Mouse (Mus musculus) brown adipose tissue, adult 24 weeks (tissue): ENCODE data around the gene Hexim2. TPM values are rescaled to one million over a fixed set of nuclear protein-coding genes. Genes with fewer than 3 reads are reported as not detected.

ENCODE experiments used
- H3K27ac ChIP-seq: fragments of 200-500 bp; replicated peaks from 2 replicates; pipeline ENCODE4 v1.5.1; 2012; ENCODE audit warnings: low read depth, mild to moderate bottlenecking, low read length
- H3K4me1 ChIP-seq: fragments of 200-500 bp; 2 replicates; pipeline ENCODE4 v1.6.1; 2012; ENCODE audit warnings: low read length, mixed read lengths; ENCODE audit not compliant: control insufficient read depth, insufficient read depth, insufficient read length
- H3K4me3 ChIP-seq: fragments of 200-500 bp; 2 replicates; pipeline ENCODE4 v1.5.1; 2012; ENCODE audit warnings: low read depth, mild to moderate bottlenecking, low read length, moderate library complexity; ENCODE audit not compliant: insufficient read depth
- polyA plus RNA-seq: library from polyadenylated mRNA; stranded (reverse); fragments of >200 nt; gene quantifications from 2 replicates; pipeline ENCODE4 v1.2.4, GENCODE M21; 2012; ENCODE audit not compliant: missing spikeins, insufficient read depth, insufficient read length

Gene Hexim2
- polyA plus RNA-seq, 1 experiment: 4.2 TPM

GRCm38 (mm10) chr11:103181911-103182310 lies 49.7 kb downstream of the Hexim2 start:
- no peak overlapping the region for H3K4me3 ChIP-seq
- no peaks in the 10 kb centered on the region; the same call in 1 of the 2 replicates for H3K4me1 ChIP-seq
- H3K27ac ChIP-seq: no peak overlapping the region

GRCm38 (mm10) chr11:103184891-103185290 lies 52.7 kb downstream of the Hexim2 start:
- no peaks in the 10 kb centered on the region for H3K4me1 ChIP-seq
- H3K27ac ChIP-seq: no peak overlapping the region

More at GRCm38 (mm10) chr11:103184891-103185290, 52.7 kb downstream of the Hexim2 start:
- H3K4me3 ChIP-seq: no peak overlapping the region

Other genes with a start within 250 kb of the Hexim2 start
- not detected in 2 replicates for gene Fam187a, start 247.3 kb upstream of the Hexim2 start, polyA plus RNA-seq
- gene Gfap, start 231.5 kb upstream of the Hexim2 start, polyA plus RNA-seq: not detected in 2 replicates
- gene Kif18b, start 207.3 kb upstream of the Hexim2 start, polyA plus RNA-seq: not detected in 2 replicates
- gene C1ql1, start 185.7 kb upstream of the Hexim2 start, polyA plus RNA-seq: not detected in 2 replicates
- 52.6 and 57.2 TPM in 2 replicates for gene Nmt1, start 104.2 kb upstream of the Hexim2 start, polyA plus RNA-seq
- gene Dcakd, start 104.1 kb upstream of the Hexim2 start, polyA plus RNA-seq: 25.6 and 25.9 TPM in 2 replicates
- gene Plcd3, start 30.8 kb upstream of the Hexim2 start, polyA plus RNA-seq: 6.1 and 6.2 TPM in 2 replicates
- 95.3 and 183 TPM in 2 replicates for gene Acbd4, start 30.7 kb upstream of the Hexim2 start, polyA plus RNA-seq
- gene Hexim1, start 16.2 kb upstream of the Hexim2 start, polyA plus RNA-seq: 36.0 and 40.8 TPM in 2 replicates
- 2.8 and 3.8 TPM in 2 replicates for gene Fmnl1, start 38.7 kb downstream of the Hexim2 start, polyA plus RNA-seq
- not detected in 2 replicates for gene 1700023F06Rik, start 76.1 kb downstream of the Hexim2 start, polyA plus RNA-seq
- not detected in 2 replicates for gene Spata32, start 86.0 kb downstream of the Hexim2 start, polyA plus RNA-seq
- 1.5 and 3.8 TPM in 2 replicates for gene Map3k14, start 135.0 kb downstream of the Hexim2 start, polyA plus RNA-seq
- 3.8 and 6.9 TPM in 2 replicates for gene Arhgap27, start 231.3 kb downstream of the Hexim2 start, polyA plus RNA-seq